Mouse (Mus musculus) forebrain, embryonic 11.5 days (tissue): ENCODE data around the gene Eno2. TPM values are rescaled to one million over a fixed set of nuclear protein-coding genes. Genes with fewer than 3 reads are reported as not detected.

Experiments
- ATAC-seq: fragments of 200-750 bp; cut with Nextera tagmentation; replicated peaks from 2 replicates; pipeline ENCODE4 v1.8.0; 2017; ENCODE audit warnings: moderate TSS enrichment; ENCODE audit not compliant: low FRiP score
- DNase-seq: peaks from one replicate; pipeline ENCODE4 v3.0.0-alpha.2; 2017; ENCODE audit warnings: low spot score
- H3K27ac ChIP-seq: fragments of 300-500 bp; sonication (generic); 2 replicates; pipeline ENCODE4 v1.5.1; 2014; ENCODE audit warnings: low read depth, low read length
- H3K27me3 ChIP-seq: fragments of 300-500 bp; sonication (generic); 2 replicates; pipeline ENCODE4 v1.6.1; 2014; ENCODE audit warnings: mild to moderate bottlenecking, low read length, mixed read lengths; ENCODE audit not compliant: control insufficient read depth, insufficient read depth
- H3K36me3 ChIP-seq: fragments of 300-500 bp; sonication (generic); 2 replicates; pipeline ENCODE4 v1.6.1; 2014; ENCODE audit warnings: mild to moderate bottlenecking, low read length, moderate library complexity, mixed read lengths; ENCODE audit not compliant: control insufficient read depth, insufficient read depth
- H3K4me1 ChIP-seq: fragments of 300-500 bp; sonication (generic); replicated peaks from 2 replicates; pipeline ENCODE4 v1.6.1; 2014; ENCODE audit warnings: low read length, mixed read lengths; ENCODE audit not compliant: control insufficient read depth, insufficient read depth
- H3K4me2 ChIP-seq: fragments of 300-500 bp; sonication (generic); 2 replicates; pipeline ENCODE4 v1.6.1; 2014; ENCODE audit warnings: low read depth, mild to moderate bottlenecking, low read length, moderate library complexity, mixed read lengths; ENCODE audit not compliant: severe bottlenecking
- H3K4me3 ChIP-seq: fragments of 300-500 bp; sonication (generic); 2 replicates; pipeline ENCODE4 v1.5.1; 2014; ENCODE audit warnings: low read depth, low read length
- H3K9ac ChIP-seq: fragments of 300-500 bp; sonication (generic); 2 replicates; pipeline ENCODE4 v1.6.1; 2014; ENCODE audit warnings: low read length
- H3K9me3 ChIP-seq: fragments of 300-500 bp; sonication (generic); 2 replicates; pipeline ENCODE4 v1.6.1; 2016; ENCODE audit warnings: low read length, mixed read lengths; ENCODE audit not compliant: control insufficient read depth
- WGBS: fragments of 180-500 bp; shearing (Covaris S2); extraction: QIAGEN DNeasy Blood & Tissue Kit; methylation state at CpG from one replicate; pipeline ENCODE4 v1.1.7; 2014; 5-methylcytosine and 5-hydroxymethylcytosine counted together
- polyA plus RNA-seq: library from polyadenylated mRNA; unstranded; fragments of >200 nt; fragmentation: Nextera tagmentation; extraction: Ambion mirVana; gene quantifications from 2 replicates; pipeline ENCODE4 v1.2.1, GENCODE M21; 2014

Gene Eno2
- polyA plus RNA-seq, 1 experiment from 2014 or later: 5.8 TPM

- ATAC-seq (no peak), DNase-seq (no peak)
- H3K4me2 ChIP-seq: no peak overlapping the region
- peaks cover 4% of the 10 kb centered on the region; the same call in 1 of the 2 replicates for H3K27me3 ChIP-seq
- H3K27ac ChIP-seq: no peak overlapping the region
- H3K9me3 ChIP-seq: no peaks in the 10 kb centered on the region
- H3K4me1 ChIP-seq: peaks cover 5% of the 10 kb centered on the region; the same call in 1 of the 2 replicates
- H3K4me3 ChIP-seq: no peak overlapping the region
- WGBS: 88% methylated on average over 7 of the region's 7 CpGs
- H3K9ac ChIP-seq: no peak overlapping the region
- no peaks in the 10 kb centered on the region for H3K36me3 ChIP-seq
Observed at GRCm38 (mm10) chr6:124765951-124766350, 3.5 kb downstream of the Eno2 start.

GRCm38 (mm10) chr6:124759259-124759658 lies 10.2 kb downstream of the Eno2 start:
- Histone ChIP-seq H3K9ac (peak overlapping the region; percentile 2; the same call in 1 of the 2 replicates), H3K27ac (peak overlapping the region; percentile 94; the same call in 1 of the 2 replicates)

GRCm38 (mm10) chr6:124758849-124759232 lies 10.6 kb downstream of the Eno2 start:
- H3K27me3 ChIP-seq: no peaks in the 10 kb centered on the region
- H3K27ac ChIP-seq: peak overlapping the region; percentile 94
- no peaks in the 10 kb centered on the region for H3K36me3 ChIP-seq
- no peaks in the 10 kb centered on the region for H3K9me3 ChIP-seq
- ATAC-seq (no peak), DNase-seq (no peak)
- peak overlapping the region; percentile 2; the same call in 1 of the 2 replicates for H3K9ac ChIP-seq
- H3K4me2 ChIP-seq: peak overlapping the region; percentile 24; the same call in 1 of the 2 replicates
- peaks cover 28% of the 10 kb centered on the region for H3K4me1 ChIP-seq
- WGBS: 55% methylated on average over 2 of the region's 2 CpGs
- H3K4me3 ChIP-seq: no peak overlapping the region

More at GRCm38 (mm10) chr6:124759259-124759658, 10.2 kb downstream of the Eno2 start:
- Histone ChIP-seq H3K4me1 (peaks cover 28% of the 10 kb centered on the region), H3K9me3 (no peaks in the 10 kb centered on the region), H3K27me3 (no peaks in the 10 kb centered on the region), H3K36me3 (no peaks in the 10 kb centered on the region), H3K4me2 (0 out of 2 replicates have a peak overlapping the region, but pooled peaks have one; percentile 24), H3K4me3 (no peak overlapping the region)
- DNase-seq: peak; percentile 90
- WGBS: 6% methylated on average over 5 of the region's 5 CpGs
- ATAC-seq: peak; percentile 23; the same call in 1 of the 2 replicates

- Histone ChIP-seq H3K4me3 (peak overlapping the region; percentile 87), H3K4me2 (peak overlapping the region; percentile 75), H3K4me1 (peaks cover 28% of the 10 kb centered on the region), H3K9ac (peak overlapping the region; percentile 95), H3K27ac (peak overlapping the region; percentile 94), H3K9me3 (no peaks in the 10 kb centered on the region), H3K36me3 (no peaks in the 10 kb centered on the region), H3K27me3 (no peaks in the 10 kb centered on the region)
- WGBS: 28% methylated on average over 5 of the region's 5 CpGs
- DNase-seq: peak; percentile 63
- peak; percentile 18 for ATAC-seq
Observed at GRCm38 (mm10) chr6:124757909-124758848, 11.3 kb downstream of the Eno2 start.

- Histone ChIP-seq H3K4me2 (peak overlapping the region; percentile 75), H3K27ac (peak overlapping the region; percentile 94), H3K4me3 (peak overlapping the region; percentile 87), H3K36me3 (no peaks in the 10 kb centered on the region), H3K27me3 (no peaks in the 10 kb centered on the region), H3K9me3 (no peaks in the 10 kb centered on the region), H3K4me1 (peaks cover 28% of the 10 kb centered on the region), H3K9ac (peak overlapping the region; percentile 95)
- no peak for ATAC-seq
- WGBS: 7% methylated on average over 5 of the region's 5 CpGs
- peak; percentile 60 for DNase-seq
Observed at GRCm38 (mm10) chr6:124757351-124757880, 12.1 kb downstream of the Eno2 start.

- Histone ChIP-seq H3K4me2 (peak overlapping the region; percentile 75), H3K9ac (peak overlapping the region; percentile 95), H3K27ac (peak overlapping the region; percentile 94), H3K36me3 (no peaks in the 10 kb centered on the region), H3K4me3 (peak overlapping the region; percentile 87), H3K9me3 (no peaks in the 10 kb centered on the region), H3K4me1 (peaks cover 28% of the 10 kb centered on the region), H3K27me3 (no peaks in the 10 kb centered on the region)
- DNase-seq (peak; percentile 92), ATAC-seq (peak; percentile 68)
- WGBS: under 1% methylated on average over 47 of the region's 54 CpGs
Observed at GRCm38 (mm10) chr6:124756652-124757350, 12.7 kb downstream of the Eno2 start.

GRCm38 (mm10) chr6:124755831-124756595 lies 13.5 kb downstream of the Eno2 start, which contains the start of the genes Gm45234 and Atn1:
Gene Gm45234 (minus strand): TSS chr6:124756021.
Gene Atn1 (minus strand): TSS chr6:124756524.
- Histone ChIP-seq H3K9ac (peak within 1 kb of the TSS; percentile 95), H3K27ac (peak within 1 kb of the TSS; percentile 94), H3K4me3 (peak within 1 kb of the TSS; percentile 87), H3K4me1 (peaks cover 28% of the 10 kb centered on the region), H3K4me2 (peak within 1 kb of the TSS; percentile 75), H3K27me3 (no peaks in the 10 kb centered on the region), H3K36me3 (no peaks in the 10 kb centered on the region; the same call in 1 of the 2 replicates), H3K9me3 (no peaks in the 10 kb centered on the region)
- peak; percentile 87 for DNase-seq
- peak; percentile 68 for ATAC-seq
- WGBS: under 1% methylated on average over 42 of the region's 100 CpGs
